Mouse (Mus musculus): ENCODE measurements at regions not wholly inside any gene's neighbourhood (a gene's known extent, or its start where the extent isn't known, plus 50 kb on each side); places are given as distances from the start of the nearest gene placed in this dataset.

DNA sequence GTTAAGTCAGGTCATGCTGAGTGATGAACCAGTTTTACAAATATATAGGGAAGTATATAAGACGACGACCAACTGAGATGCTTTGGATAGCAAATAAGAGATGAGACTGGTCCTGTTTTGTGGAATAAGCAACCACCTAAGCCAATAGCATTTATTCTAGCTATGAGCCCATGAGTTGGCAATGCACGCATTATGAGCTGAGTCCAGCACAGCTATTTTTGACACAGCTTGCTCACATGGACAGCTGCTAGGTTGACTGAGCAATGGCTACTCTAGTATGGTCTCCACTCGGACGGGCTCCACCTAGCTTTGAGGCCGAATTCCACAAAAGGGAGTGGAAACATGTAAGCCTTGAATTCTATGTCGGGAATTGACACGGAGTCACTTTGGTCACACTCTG, 146.1 kb upstream of the Dyrk2 start:
- DNase-seq, result no peak

GRCm38 (mm10) chr10:119015311-119016055, 145.5 kb upstream of the Dyrk2 start:
- no peak for DNase-seq

GRCm38 (mm10) chr10:119014731-119015130, 144.7 kb upstream of the Dyrk2 start:
- no peak for DNase-seq

- no peak for DNase-seq
Observed at GRCm38 (mm10) chr10:119013758-119014157, 143.7 kb upstream of the Dyrk2 start.

DNA sequence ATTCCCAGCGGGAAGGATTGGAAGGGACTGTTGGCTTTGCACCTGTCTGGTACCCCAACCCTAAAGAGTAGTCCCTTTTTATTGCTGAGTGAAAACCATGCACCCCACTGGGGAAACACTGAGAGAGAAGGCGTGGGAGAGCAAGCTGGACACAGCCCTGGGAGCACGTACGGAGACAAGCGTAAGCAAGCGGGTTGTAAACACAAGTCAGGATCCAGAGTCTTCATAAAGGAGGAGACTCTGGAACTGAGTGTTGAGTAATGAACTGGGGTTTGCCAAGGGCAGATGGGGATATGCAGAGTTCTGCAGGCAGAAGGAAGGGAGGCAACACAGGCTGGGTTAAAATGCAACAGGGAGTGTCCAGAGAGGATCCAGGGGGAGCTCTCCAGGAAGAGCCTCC, 141.5 kb upstream of the Dyrk2 start:
- no peak for DNase-seq

DNA sequence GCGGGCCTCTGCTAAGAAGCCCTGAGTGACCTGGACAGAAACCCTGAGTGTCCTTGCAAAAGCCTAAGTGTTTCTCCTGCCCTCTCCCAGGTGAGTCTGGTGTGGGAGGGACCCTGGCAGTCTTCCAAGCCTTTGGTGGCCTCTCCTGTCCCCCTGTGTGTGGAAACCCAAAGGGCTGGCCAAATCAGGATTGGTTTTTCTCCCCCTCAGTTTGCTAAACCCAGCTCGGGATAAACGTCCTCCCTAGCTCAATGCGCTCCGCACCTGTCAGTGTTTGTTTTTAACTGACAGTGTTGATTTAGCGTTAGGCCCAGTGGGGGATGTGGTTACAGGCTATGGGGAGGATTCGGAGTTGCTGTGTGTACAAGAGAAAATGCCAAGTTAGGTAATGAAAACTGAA, 140.9 kb upstream of the Dyrk2 start:
- no peak for DNase-seq

DNA sequence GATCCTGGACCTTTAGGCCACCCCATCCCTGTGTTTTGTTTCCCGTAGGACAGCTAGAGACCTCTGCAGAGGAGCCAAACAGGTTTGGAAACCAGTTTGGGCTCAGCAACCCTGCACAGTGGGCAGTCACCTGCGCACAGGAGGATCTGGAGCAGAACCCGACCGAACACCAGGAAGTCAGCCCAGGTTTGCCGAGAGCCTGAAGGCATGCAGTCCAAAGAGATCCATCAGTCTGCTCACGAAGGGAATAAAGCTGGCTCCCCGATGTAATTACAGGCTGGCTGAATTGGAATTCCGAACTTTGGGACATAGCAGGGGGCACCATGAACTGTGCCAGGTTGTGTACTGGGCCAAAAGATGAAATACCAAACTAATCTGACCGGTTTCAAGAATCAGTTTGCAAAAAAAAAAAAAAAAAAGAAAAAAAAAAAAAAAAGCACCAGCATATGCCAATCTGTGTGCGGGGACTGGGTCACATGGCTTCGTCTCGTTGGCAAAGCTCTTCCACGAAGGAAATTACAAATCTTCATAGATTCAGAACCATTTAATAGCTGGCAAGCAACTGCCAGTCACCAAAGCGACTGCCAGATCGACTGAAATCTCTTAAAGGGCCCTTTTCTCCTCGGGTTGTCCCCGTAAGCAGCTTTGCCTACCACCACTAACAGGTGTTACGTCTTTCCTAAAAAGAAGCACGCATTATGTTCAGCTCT, 137.0 kb upstream of the Dyrk2 start:
- no peak for DNase-seq

GRCm38 (mm10) chr10:119005491-119005890, 135.5 kb upstream of the Dyrk2 start:
- DNase-seq, result no peak

DNA sequence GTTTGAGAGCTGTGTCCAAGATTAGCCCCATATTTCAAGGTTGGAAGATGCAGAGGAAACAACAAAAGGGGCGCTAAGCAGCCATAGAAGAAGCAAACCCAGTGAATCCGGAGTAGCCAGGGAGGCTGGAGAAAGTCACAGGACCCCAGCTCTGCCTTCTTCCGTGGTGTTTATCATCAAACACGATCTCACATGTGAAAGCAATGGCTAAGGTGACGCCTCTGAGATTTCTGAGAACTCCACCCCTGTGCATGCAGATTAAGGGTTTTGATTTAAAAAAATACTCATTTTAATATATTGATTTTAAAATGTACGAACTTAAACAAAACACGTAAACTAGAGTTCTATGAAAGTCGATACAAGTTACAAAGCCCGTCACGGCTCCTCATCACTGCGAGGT, 134.4 kb upstream of the Dyrk2 start:
- DNase-seq, result no peak

DNA sequence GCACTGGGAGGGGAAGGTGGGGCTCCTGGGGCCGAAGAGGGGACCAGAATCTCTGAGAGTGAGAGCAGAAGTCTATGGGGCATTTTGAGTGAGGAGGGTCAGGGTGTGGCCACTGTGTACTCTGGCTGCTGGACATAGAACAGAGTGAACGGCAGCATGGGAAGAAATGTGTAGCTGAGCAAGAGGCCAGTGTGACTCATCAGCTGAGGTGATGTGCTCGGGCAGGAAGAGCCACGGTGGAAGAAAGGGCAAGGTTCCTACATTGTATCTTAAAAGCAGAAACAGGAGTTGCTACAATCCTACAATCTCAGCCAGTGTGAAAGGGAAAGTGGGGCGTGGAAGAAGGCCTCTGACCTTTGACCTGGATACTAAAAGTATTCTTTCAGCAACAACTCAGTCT, 133.8 kb upstream of the Dyrk2 start:
- DNase-seq, result no peak

DNA sequence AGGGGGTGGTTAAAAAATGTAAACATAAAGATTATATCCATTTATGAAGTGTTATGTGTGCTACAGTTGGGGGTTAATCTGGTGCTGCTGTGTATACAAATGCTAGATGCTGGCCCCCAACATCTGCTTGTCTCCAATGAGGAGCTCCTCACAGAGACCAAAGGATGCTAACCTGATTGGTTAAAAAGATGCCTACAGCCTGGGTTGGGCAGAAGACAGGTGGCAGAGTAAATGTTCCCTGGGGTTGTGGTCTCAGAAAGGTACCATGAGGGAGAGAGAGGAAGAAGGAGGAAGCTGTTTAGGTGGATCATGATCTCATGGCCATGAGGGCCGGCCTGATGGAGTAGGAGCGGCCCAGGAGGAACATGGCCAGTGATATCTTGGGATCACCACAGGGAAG, 133.0 kb upstream of the Dyrk2 start:
- DNase-seq, result no peak

DNA sequence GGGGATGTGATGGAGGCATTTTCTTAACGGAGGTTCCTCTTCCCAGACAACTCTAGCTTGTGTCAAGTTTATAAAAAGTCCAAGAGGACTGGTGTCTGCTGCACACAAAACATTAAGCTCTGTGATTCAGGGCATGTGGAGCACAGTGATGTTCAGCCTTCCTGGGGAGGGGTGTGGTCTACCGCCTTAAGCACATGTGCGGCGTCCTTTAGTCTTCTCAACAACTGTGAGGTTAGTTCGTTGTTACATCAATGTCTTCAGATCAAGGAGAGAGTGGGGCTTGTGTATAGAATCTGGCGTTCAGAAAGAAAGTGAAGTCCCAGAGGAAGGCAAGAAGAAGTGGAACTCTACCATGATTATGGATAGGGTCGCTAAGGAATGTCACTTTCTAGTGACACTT, 131.9 kb upstream of the Dyrk2 start:
- no peak for DNase-seq

- no peak for DNase-seq
Observed at GRCm38 (mm10) chr10:119001000-119001780, 131.2 kb upstream of the Dyrk2 start.

DNA sequence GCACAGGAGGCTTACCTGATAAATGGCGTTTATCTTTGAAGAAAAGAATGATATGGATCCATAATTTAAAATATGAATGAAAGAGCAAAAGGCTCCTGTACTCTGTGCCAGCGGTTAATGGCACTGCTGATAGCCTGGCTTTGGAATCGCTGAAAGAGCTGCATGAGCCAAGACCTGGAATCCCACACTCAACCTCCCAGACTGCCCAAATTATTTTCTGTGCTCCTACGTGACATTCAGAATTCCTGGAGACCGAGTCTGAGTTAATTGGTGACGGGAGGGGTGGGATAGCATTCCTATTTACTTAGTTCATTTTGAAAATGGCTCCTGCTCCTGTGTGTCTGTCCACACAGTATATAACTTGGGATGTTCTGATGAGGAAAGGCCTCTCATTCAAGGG, 129.0 kb upstream of the Dyrk2 start:
- DNase-seq, result no peak

DNA sequence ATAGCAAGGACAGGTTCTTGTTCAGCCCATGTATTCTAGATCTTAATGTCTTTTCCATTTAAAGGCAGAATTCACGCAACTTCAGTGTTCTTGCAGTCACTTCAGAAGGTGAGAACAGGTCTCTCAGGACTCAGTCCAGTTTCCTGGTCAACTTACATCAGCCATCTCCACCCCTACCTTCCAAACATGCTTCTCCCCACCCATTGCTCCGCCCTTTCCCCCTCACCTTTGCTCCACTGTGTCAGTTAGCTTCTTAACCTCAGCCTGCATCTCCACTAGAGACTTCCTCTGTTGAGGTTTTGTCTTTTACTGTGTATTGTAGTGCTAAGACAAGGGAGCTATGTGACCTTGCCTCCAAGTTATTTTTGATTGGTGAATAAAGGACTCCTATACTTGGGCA, 127.0 kb upstream of the Dyrk2 start:
- DNase-seq, result no peak

DNA sequence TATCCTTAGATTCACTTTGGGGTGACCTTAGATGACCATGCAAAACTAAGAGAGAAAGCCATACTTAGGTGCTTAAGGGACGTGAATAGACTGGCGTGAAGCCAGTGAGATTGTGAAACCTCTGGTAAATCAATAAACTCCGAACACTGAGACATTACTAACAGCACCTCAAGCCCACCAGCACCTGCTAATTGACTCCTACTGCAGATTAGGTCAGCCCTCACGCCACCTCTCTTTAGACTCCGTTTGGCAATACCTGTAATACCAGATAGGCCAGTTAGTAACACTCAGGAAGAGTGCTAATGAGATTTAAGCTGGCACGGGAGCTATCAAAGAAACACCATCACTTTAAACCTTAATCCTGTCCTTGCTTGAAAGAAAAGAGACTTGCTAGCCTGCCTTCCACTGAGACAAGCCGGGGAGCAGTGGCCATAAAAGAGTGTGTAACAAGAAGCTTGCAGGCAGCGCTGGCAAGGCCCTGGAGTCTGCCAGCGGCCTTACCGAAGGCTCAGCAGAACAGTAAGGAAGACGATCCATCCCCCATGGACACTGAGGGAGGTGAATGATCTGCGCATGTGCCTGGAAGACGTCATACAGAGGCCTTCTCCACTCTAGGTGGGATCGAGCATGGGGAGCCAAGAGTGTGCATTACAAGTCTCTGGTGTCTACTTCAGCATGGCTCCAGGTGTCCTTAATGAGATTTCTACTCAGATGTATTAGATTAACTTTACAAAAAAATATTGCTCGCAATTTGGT, 124.0 kb upstream of the Dyrk2 start:
- DNase-seq, result no peak

DNA sequence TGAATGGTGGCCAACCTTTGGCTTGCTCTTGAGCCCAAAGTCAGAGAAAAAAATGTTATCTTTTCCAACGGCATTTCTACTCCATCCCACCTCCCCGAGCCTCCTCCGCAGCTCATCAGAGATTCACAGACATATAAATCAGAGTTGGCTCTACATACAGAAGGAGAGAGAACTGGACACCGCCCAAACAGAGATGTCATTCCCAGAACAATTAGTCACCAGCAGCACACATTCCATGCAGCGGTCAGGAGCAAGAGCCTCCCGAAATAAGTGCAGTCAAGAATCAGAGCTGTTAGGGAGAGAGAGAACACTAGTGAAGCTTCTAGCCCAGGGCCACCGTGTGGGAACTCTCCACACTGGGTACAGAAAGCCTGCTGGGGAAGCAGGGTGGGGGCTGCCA, 121.2 kb upstream of the Dyrk2 start:
- peak; percentile 69 to 77 for DNase-seq

DNA sequence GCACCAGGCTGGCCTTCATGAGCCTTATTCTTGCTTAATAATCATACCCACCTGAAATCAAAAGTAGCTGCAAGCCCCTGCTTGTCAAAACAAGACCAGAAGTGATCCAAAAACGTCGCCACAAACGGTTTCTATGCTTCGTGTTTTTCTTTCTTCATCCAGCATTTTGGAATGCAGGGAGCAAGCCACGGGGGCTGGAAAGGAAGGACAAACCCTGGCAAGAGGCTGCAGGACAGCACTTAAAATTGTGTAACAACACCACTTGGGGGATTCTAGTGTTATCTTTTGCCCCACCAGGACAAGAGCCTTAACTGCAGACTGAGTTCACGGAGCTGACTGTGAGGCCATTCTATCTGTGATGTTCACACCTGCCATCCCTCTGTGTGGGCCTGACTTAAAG, 120.5 kb upstream of the Dyrk2 start:
- DNase-seq, result peak; percentile 49 to 62

GRCm38 (mm10) chr10:118989812-118990211, 119.8 kb upstream of the Dyrk2 start:
- peak; percentile 18 to 25 for DNase-seq

DNA sequence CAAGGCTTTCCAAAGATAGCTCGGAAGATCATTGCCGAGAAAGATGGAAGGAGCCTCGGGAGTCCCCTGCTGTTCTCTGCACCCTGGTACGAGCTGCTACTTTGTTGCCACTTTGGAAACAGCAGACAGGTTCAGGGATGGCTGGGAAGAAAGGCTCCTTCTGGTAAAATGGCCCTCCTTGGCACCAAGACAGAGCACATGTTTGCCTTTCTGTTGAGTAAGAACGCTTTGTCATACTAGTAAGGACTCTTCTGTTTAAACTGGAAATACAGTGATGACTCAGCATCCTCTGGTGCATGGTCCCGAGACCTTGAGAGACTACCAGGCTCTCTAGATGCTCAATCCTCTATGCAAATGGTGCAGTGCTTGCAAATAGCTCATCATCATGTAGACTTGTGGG, 118.2 kb upstream of the Dyrk2 start:
- DNase-seq, result no peak

- DNase-seq, result peak; percentile 27 to 34
Observed at GRCm38 (mm10) chr10:118984580-118984979, 114.6 kb upstream of the Dyrk2 start.

- peak; percentile 16 to 29 for DNase-seq
Observed at GRCm38 (mm10) chr10:118981446-118981845, 111.4 kb upstream of the Dyrk2 start.

DNA sequence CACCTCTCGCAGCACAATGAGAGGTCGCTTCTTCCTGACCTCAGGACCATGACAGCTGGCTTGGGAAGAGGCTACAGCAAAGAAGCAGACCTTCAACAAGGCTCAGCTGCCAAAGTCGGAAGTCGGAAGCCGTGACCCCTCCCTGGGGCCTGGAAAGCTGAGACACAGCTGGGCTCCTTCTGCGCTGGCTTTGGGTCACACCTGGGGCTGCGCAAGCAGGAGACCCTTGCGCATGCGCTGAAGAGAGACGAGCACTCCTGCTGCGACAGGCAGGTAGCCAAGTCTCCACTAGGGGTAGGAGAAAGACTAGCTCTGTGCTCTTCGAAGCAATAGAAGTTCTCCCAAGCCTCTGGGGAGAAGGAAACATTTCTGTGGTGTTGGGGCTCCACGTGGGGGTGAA, 109.3 kb upstream of the Dyrk2 start:
- DNase-seq, result no peak

All from heart, adult 18-20 months (tissue).